Mouse (Mus musculus): ENCODE data around the gene Ttc28.

Gene Ttc28

GRCm38 (mm10) chr5:110960067-110960466 lies 80.5 kb downstream of the Ttc28 start:
- DNase-seq (ENCODE audit: low spot score): no peak

DNA sequence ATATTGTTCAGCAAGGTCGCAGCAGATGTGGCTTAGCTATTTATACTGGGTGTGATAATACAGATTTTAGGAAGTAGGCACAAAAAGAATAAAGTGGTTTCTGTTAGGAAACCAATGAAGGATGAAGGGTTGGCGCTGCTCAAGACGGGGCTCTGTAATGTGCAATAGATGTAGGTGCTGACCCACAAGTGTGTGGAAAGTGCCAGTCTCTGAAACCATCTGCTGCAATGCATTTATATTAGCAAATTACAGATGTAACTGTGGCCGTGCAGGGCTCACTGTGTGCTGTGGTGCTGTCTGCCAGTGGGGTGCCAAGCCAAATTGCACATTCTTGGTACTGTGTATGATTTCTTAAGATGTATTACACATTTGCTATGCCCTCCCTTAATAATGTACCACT lies 81.3 kb downstream of the Ttc28 start:
- no peak for DNase-seq (ENCODE audit: low spot score)

GRCm38 (mm10) chr5:110967483-110968055 lies 88.0 kb downstream of the Ttc28 start:
- no peak for DNase-seq (ENCODE audit: low spot score)

DNA sequence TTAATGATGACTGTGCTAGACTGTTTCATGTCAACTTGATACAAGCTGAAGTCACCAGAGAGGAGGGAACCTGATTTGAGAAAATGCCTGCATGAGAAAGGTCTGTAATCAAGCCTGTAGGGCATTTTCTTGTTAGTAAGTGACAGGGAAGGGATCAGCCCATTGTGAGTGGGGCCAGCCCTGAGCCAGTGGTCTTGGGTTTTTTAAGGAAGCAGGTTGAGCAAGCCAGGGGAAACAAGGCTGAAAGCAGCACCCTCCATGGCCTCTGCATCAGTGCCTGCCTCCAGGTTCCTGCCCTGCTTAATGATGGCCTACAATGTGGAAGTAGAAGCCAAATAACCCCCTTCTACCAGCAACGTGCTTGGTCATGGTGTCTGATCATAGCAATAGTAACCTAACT lies 89.0 kb downstream of the Ttc28 start:
- DNase-seq (ENCODE audit: low spot score): no peak

DNA sequence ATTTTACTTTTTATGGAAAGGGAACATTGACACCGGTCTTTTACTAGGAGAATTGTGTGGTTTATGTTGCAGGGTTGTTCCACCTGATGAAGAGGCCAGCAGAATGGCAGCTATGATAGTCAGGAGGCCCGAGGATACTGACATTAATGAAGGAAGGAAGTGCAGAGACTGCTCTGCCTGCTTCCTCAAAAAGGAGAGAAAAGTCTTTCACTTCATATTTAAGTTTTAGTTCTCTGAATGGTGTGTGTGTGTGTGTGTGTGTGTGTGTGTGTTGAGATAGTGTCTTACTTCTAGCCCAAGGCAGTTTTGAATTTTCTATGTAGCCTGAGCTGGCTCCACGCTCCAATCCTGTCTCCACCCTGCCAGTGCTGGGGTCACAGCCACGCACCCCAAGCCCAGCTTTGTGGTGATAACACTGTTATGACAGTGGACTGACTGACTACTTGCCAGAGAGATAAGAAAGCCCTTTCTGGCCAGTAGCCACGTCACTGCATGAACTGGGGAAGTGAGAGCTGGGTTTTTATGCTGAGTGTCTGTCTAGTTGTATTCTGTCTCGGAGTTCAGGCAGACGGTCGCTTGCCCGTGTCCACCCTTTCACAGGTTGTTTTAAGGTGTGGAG lies 90.7 kb downstream of the Ttc28 start:
- DNase-seq (ENCODE audit: low spot score): peak; percentile 46

- no peak for DNase-seq (ENCODE audit: low spot score)
Measured at GRCm38 (mm10) chr5:110976721-110977120, 97.1 kb downstream of the Ttc28 start.

- DNase-seq (ENCODE audit: low spot score): no peak
Measured at GRCm38 (mm10) chr5:110977796-110978195, 98.2 kb downstream of the Ttc28 start.

GRCm38 (mm10) chr5:110978461-110978860 lies 98.9 kb downstream of the Ttc28 start:
- DNase-seq (ENCODE audit: low spot score): peak; percentile 66

DNA sequence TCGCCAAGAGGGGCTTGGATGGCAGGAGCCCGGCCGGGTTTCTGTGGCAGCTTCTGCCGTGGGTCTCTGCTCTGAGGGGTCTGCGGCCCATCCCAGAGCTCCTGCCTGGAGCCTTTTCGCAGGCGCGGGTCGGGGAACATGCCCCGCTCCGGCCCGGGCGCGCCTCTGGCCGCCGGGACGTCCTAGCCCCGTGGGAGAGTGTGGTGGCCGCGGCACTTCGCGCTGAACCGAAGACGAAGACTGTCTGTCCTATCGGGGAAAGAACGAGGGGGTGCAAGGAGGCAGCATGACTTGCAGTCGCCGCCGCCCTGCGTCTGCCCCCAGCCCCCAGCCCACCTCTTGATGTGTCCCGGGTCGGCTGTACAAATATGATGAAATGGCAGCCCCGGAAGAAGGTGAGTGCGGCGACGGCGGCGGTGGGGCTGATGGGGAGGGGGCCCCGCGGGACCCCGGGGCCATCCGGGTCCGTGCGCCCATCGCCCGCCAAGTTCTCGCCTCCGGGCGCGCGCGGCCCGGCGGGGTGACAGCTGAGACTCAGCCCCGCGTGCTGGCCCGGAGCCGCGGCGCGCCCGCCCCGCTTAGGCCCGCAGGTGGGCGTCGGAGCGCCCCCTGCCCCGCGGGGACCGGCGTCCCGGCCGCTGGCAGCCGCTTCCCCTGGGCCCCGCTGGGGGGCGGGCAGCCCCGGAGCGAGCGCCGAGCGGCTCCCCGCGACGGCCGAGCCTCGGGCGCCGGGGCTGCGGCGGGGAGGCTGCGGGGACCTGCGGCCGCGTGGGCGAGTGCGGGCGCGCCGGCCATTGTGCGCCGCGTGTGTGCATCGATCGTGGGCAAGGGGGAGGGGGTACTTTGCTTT lies 99.6 kb downstream of the Ttc28 start:
- peak; percentile 54 for DNase-seq (ENCODE audit: low spot score)

DNA sequence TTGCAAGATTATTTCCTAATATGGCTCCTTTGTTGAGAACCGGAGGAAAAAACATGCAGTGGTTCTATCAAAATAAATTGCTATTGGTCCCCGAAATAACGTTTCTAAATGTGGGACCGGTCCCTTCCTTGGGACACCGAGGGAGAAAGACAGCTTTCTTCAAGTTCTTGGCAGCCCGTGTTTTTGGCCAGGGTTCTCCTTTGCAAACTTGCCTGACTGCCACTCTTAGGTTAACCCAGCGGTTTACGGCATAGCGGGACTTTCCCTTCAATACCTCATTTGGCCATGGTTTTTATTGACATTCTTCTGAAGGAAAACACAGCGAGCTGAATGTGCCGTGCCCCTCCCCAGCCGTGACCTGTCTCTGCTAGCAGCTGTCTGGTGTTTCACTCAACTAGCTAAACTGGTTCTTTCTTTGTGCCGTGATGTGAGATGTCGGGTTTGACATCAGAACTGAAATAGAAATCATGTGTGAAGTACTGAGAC lies 100.3 kb downstream of the Ttc28 start:
- DNase-seq (ENCODE audit: low spot score): peak; percentile 44

DNA sequence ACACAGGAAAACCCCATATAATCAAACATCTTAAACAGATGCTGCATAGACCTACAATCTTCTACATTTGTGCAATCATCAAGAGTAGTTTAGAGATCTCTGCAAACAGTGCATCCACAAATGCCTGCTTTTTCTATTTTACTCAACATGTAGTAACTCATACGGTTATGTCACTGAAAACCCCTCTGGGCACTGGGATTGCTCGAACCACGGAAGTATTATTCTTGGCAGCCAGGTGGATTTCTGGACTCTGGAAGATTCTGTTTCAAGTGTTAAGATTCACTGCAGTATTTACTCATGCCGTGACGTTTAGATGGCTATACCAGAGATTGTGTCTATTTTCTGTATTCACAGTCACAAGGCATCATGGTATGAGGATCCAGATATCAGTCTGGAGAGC lies 101.0 kb downstream of the Ttc28 start:
- no peak for DNase-seq (ENCODE audit: low spot score)

- DNase-seq (ENCODE audit: low spot score): no peak
Measured at GRCm38 (mm10) chr5:110982436-110982835, 102.8 kb downstream of the Ttc28 start.

- DNase-seq (ENCODE audit: low spot score): no peak
Measured at GRCm38 (mm10) chr5:110984136-110984681, 104.6 kb downstream of the Ttc28 start.

GRCm38 (mm10) chr5:110996835-110997539 lies 117.4 kb downstream of the Ttc28 start:
- no peak for DNase-seq (ENCODE audit: low spot score)

- DNase-seq (ENCODE audit: low spot score): no peak
Measured at GRCm38 (mm10) chr5:110997692-110998091, 118.1 kb downstream of the Ttc28 start.

DNA sequence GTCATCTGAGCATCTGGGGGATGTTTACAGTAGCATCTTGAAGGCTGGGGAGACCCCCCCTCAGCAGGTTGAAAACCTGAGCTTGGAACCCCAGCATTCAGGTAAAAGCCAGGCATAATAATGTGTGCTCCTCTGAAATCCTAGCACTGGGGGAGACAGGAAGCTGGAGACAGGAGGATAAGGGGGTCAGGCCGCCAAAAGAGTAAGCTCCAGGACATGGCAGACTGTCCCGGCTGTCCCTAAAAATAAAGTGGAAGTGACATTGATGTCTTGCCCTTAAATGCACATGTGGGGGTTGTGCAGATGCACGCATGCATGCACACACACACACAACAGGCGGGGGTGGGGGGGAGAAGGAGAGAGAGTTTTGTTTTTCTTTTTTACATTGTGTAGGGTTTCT lies 118.7 kb downstream of the Ttc28 start:
- no peak for DNase-seq (ENCODE audit: low spot score)

DNA sequence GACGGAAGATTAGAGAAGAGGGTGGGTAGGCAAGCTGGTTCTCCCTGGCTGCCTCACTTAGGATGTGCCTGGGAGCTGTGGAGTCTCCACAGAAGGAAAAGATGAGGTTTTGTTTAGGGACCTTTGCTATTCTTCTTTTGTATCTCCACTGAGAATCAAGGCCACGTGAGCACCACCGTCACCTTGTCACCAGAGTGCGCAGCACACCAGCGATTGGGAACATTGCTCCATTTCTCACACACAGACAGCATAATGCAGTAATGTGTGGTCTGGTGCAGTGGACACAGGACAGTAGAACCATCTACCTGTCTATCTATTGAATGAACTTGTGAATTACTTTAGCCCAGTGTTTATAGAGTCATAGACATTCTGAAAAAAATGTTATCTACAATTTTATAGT lies 121.3 kb downstream of the Ttc28 start:
- DNase-seq (ENCODE audit: low spot score): no peak

DNA sequence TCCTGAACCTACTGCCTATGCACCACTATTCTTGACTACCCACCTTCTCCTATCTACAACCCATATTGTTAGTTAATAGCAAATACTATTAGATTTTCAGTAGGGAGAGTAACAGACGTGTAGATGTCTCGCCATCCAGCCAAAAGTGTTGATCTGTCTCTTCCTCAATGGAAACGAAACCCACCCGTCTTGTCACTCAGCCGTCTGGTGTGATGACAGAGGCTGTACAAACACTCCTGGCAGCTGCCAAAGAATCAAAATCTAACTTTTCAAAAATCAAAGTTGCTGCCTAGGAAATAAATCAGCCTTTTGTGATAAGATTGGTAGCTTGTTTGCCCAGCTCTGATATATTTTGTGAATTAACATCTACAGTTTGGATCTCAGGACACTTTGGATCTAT lies 123.6 kb downstream of the Ttc28 start:
- no peak for DNase-seq (ENCODE audit: low spot score)

- no peak for DNase-seq (ENCODE audit: low spot score)
Measured at GRCm38 (mm10) chr5:111003750-111004149, 124.1 kb downstream of the Ttc28 start.

GRCm38 (mm10) chr5:111006272-111007135 lies 126.9 kb downstream of the Ttc28 start:
- DNase-seq (ENCODE audit: low spot score): no peak

- DNase-seq (ENCODE audit: low spot score): no peak
Measured at GRCm38 (mm10) chr5:111007136-111007500, 127.5 kb downstream of the Ttc28 start.

Data from testis, postnatal 10 days (tissue).